Mouse (Mus musculus) limb, embryonic 11.5 days (tissue): ENCODE results near the gene Rasgef1b. TPM values are rescaled to one million over a fixed set of nuclear protein-coding genes. Genes with fewer than 3 reads are reported as not detected.

Experiments used
- ATAC-seq: fragments of 200-750 bp; cut with Nextera tagmentation; 2 replicates; pipeline ENCODE4 v1.8.0; 2017; ENCODE audit warnings: low read depth; ENCODE audit not compliant: insufficient number of reproducible peaks, low FRiP score, low TSS enrichment
- DNase-seq: peaks from one replicate; pipeline ENCODE4 v3.0.0-alpha.2; 2015; ENCODE audit warnings: low spot score
- H3K27ac ChIP-seq: fragments of 300-500 bp; sonication (generic); replicated peaks from 2 replicates; pipeline ENCODE4 v1.5.1; 2014; ENCODE audit warnings: low read depth, mild to moderate bottlenecking, low read length
- H3K27me3 ChIP-seq: fragments of 300-500 bp; sonication (generic); 2 replicates; pipeline ENCODE4 v1.6.1; 2014; ENCODE audit warnings: mild to moderate bottlenecking, low read length, mixed read lengths; ENCODE audit not compliant: control insufficient read depth, insufficient read depth
- H3K36me3 ChIP-seq: fragments of 300-500 bp; sonication (generic); 2 replicates; pipeline ENCODE4 v1.6.1; 2014; ENCODE audit warnings: mild to moderate bottlenecking, low read length, moderate library complexity, mixed read lengths; ENCODE audit not compliant: control insufficient read depth, insufficient read depth
- H3K4me1 ChIP-seq: fragments of 300-500 bp; sonication (generic); 2 replicates; pipeline ENCODE4 v1.6.1; 2014; ENCODE audit warnings: low read length, mixed read lengths; ENCODE audit not compliant: control insufficient read depth, insufficient read depth
- H3K4me2 ChIP-seq: fragments of 300-500 bp; sonication (generic); 2 replicates; pipeline ENCODE4 v1.6.1; 2014; ENCODE audit warnings: low read depth, mild to moderate bottlenecking, moderate library complexity; ENCODE audit not compliant: severe bottlenecking
- H3K4me3 ChIP-seq: fragments of 300-500 bp; sonication (generic); 2 replicates; pipeline ENCODE4 v1.5.1; 2014; ENCODE audit warnings: low read depth, low read length
- H3K9ac ChIP-seq: fragments of 300-500 bp; sonication (generic); 2 replicates; pipeline ENCODE4 v1.6.1; 2014; ENCODE audit warnings: mild to moderate bottlenecking, low read length
- H3K9me3 ChIP-seq: fragments of 300-500 bp; sonication (generic); 2 replicates; pipeline ENCODE4 v1.6.1; 2016; ENCODE audit warnings: low read length; ENCODE audit not compliant: control insufficient read depth
- WGBS: fragments of 180-500 bp; shearing (Covaris S2); extraction: QIAGEN DNeasy Blood & Tissue Kit; methylation state at CpG from one replicate; pipeline ENCODE4 v1.1.7; 2014; 5-methylcytosine and 5-hydroxymethylcytosine counted together
- polyA plus RNA-seq: library from polyadenylated mRNA; unstranded; fragments of >200 nt; fragmentation: Nextera tagmentation; extraction: Ambion mirVana; gene quantifications from 2 replicates; pipeline ENCODE4 v1.2.1, GENCODE M21; 2014

Gene Rasgef1b
- polyA plus RNA-seq, 1 experiment from 2014 or later = 59.9 TPM

GRCm38 (mm10) chr5:99633548-99633947, 95.3 kb downstream of the Rasgef1b start:
- WGBS = 100% methylated on average over 1 of the region's 1 CpGs
- no peaks in the 10 kb centered on the region for H3K36me3 ChIP-seq
- H3K9ac ChIP-seq = no peak overlapping the region
- H3K9me3 ChIP-seq = no peaks in the 10 kb centered on the region
- H3K27me3 ChIP-seq = no peaks in the 10 kb centered on the region
- no peaks in the 10 kb centered on the region for H3K4me1 ChIP-seq
- no peak overlapping the region for H3K27ac ChIP-seq
- DNase-seq (no peak), ATAC-seq (no peak)
- H3K4me3 ChIP-seq = no peak overlapping the region
- no peak overlapping the region for H3K4me2 ChIP-seq

GRCm38 (mm10) chr5:99632649-99633310, 96.1 kb downstream of the Rasgef1b start:
- Histone ChIP-seq H3K4me2 (no peak overlapping the region), H3K9me3 (no peaks in the 10 kb centered on the region), H3K36me3 (no peaks in the 10 kb centered on the region), H3K4me3 (no peak overlapping the region), H3K27ac (no peak overlapping the region), H3K4me1 (no peaks in the 10 kb centered on the region), H3K9ac (no peak overlapping the region), H3K27me3 (no peaks in the 10 kb centered on the region)
- no peak for ATAC-seq
- WGBS = 86% methylated on average over 11 of the region's 11 CpGs
- no peak for DNase-seq

GRCm38 (mm10) chr5:99630087-99630486, 98.8 kb downstream of the Rasgef1b start:
- H3K9me3 ChIP-seq = no peaks in the 10 kb centered on the region
- H3K27ac ChIP-seq = no peak overlapping the region
- no peak overlapping the region for H3K4me2 ChIP-seq
- WGBS = 86% methylated on average over 7 of the region's 7 CpGs
- no peak for ATAC-seq
- DNase-seq = peak; percentile 44
- H3K4me1 ChIP-seq = peaks cover 6% of the 10 kb centered on the region; the same call in 1 of the 2 replicates
- no peaks in the 10 kb centered on the region for H3K27me3 ChIP-seq
- no peaks in the 10 kb centered on the region for H3K36me3 ChIP-seq
- H3K9ac ChIP-seq = no peak overlapping the region
- H3K4me3 ChIP-seq = no peak overlapping the region

GRCm38 (mm10) chr5:99625603-99626002, 103.3 kb downstream of the Rasgef1b start:
- Histone ChIP-seq H3K27ac (no peak overlapping the region), H3K36me3 (no peaks in the 10 kb centered on the region), H3K4me1 (peaks cover 6% of the 10 kb centered on the region), H3K9ac (no peak overlapping the region), H3K9me3 (no peaks in the 10 kb centered on the region), H3K4me2 (no peak overlapping the region), H3K27me3 (no peaks in the 10 kb centered on the region), H3K4me3 (no peak overlapping the region)
- 68% methylated on average over 3 of the region's 3 CpGs for WGBS
- no peak for ATAC-seq
- no peak for DNase-seq

GRCm38 (mm10) chr5:99620771-99621170, 108.1 kb downstream of the Rasgef1b start:
- DNase-seq (no peak), ATAC-seq (no peak)
- H3K9me3 ChIP-seq = no peaks in the 10 kb centered on the region
- H3K4me1 ChIP-seq = peaks cover 5% of the 10 kb centered on the region
- no peak overlapping the region for H3K27ac ChIP-seq
- H3K4me2 ChIP-seq = no peak overlapping the region
- 92% methylated on average over 5 of the region's 5 CpGs for WGBS
- H3K27me3 ChIP-seq = no peaks in the 10 kb centered on the region
- H3K4me3 ChIP-seq = no peak overlapping the region
- no peak overlapping the region for H3K9ac ChIP-seq
- H3K36me3 ChIP-seq = no peaks in the 10 kb centered on the region

GRCm38 (mm10) chr5:99617271-99617800, 111.5 kb downstream of the Rasgef1b start:
- Histone ChIP-seq H3K36me3 (no peaks in the 10 kb centered on the region), H3K27me3 (no peaks in the 10 kb centered on the region), H3K27ac (no peak overlapping the region), H3K4me3 (no peak overlapping the region), H3K4me1 (peaks cover 8% of the 10 kb centered on the region), H3K9ac (no peak overlapping the region), H3K4me2 (no peak overlapping the region), H3K9me3 (no peaks in the 10 kb centered on the region)
- WGBS = 54% methylated on average over 5 of the region's 5 CpGs
- DNase-seq (no peak), ATAC-seq (no peak)

- DNase-seq (peak; percentile 62), ATAC-seq (0 out of 2 replicates have a peak, but pooled peaks have one; percentile 44)
- no peaks in the 10 kb centered on the region for H3K27me3 ChIP-seq
- 0 out of 2 replicates have a peak overlapping the region, but pooled peaks have one; percentile 23 for H3K9ac ChIP-seq
- H3K4me2 ChIP-seq = peak overlapping the region; percentile 40
- H3K36me3 ChIP-seq = no peaks in the 10 kb centered on the region
- WGBS = 2% methylated on average over 24 of the region's 24 CpGs
- H3K9me3 ChIP-seq = no peaks in the 10 kb centered on the region
- H3K4me3 ChIP-seq = no peak overlapping the region
- 0 out of 2 replicates have a peak overlapping the region, but pooled peaks have one; percentile 48 for H3K27ac ChIP-seq
- H3K4me1 ChIP-seq = peaks cover 8% of the 10 kb centered on the region; the same call in 1 of the 2 replicates
These were observed 115.3 kb downstream of the Rasgef1b start for GRCm38 (mm10) chr5:99613321-99614118.

GRCm38 (mm10) chr5:99607602-99608001, 121.3 kb downstream of the Rasgef1b start:
- ATAC-seq (no peak), DNase-seq (no peak)
- no peak overlapping the region for H3K4me3 ChIP-seq
- no peak overlapping the region for H3K27ac ChIP-seq
- H3K4me2 ChIP-seq = no peak overlapping the region
- no peaks in the 10 kb centered on the region for H3K9me3 ChIP-seq
- 78% methylated on average over 5 of the region's 5 CpGs for WGBS
- no peaks in the 10 kb centered on the region for H3K36me3 ChIP-seq
- no peak overlapping the region for H3K9ac ChIP-seq
- no peaks in the 10 kb centered on the region for H3K4me1 ChIP-seq
- H3K27me3 ChIP-seq = no peaks in the 10 kb centered on the region
